Mouse (Mus musculus): ENCODE results near the gene Mast4. TPM values are rescaled to one million over a fixed set of nuclear protein-coding genes. Genes with fewer than 3 reads are reported as not detected.

The Mast4 gene
- total and polyA plus RNA-seq, 3 experiments: 8.5 to 33.1 (median 23.6) TPM

DNA sequence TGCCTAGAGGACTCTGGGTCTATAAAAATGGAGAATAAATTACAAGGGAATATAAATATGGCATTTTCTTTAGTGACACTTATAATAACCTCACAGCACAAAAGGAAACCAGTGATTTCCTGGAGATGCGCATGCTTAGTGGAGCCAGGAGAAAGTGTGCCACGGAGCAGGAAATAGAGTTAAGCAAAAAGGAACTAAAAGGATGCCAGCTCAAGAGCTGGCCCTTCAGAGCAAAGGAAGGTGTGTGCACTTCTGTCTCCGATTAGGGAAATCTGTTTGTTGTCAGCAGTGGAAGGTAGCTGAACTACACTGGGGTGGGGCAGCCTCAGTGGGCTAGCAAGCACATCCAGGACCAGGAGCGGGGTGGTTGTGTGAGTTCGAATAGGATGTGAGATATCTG is 634.1 kb downstream of the Mast4 start:
- Histone ChIP-seq H3K79me2 (replicated peaks; ENCODE audit: control insufficient read depth, insufficient read depth, low read length) (no peaks in the 10 kb centered on the region), H3K4me3 (no peak overlapping the region), H3K4me1 (ENCODE audit: control insufficient read depth, insufficient read depth, low read length) (no peaks in the 10 kb centered on the region; the same call in 1 of the 2 replicates), H3K36me3 (ENCODE audit: control insufficient read depth, insufficient read depth, low read length) (no peaks in the 10 kb centered on the region), H3K27me3 (ENCODE audit: control insufficient read depth, insufficient read depth, low read length) (no peaks in the 10 kb centered on the region), H3K9ac (ENCODE audit: low read depth, low read length) (no peak overlapping the region), H3K27ac (no peak overlapping the region)
- DNase-seq: no peak
- intact Hi-C loops (cut with DNase I): no loop called here
- WGBS: 65% methylated on average over 5 of the region's 5 CpGs
- no peak for TF ChIP-seq CTCF (IDR thresholded peaks at IDR 0.05)

DNA sequence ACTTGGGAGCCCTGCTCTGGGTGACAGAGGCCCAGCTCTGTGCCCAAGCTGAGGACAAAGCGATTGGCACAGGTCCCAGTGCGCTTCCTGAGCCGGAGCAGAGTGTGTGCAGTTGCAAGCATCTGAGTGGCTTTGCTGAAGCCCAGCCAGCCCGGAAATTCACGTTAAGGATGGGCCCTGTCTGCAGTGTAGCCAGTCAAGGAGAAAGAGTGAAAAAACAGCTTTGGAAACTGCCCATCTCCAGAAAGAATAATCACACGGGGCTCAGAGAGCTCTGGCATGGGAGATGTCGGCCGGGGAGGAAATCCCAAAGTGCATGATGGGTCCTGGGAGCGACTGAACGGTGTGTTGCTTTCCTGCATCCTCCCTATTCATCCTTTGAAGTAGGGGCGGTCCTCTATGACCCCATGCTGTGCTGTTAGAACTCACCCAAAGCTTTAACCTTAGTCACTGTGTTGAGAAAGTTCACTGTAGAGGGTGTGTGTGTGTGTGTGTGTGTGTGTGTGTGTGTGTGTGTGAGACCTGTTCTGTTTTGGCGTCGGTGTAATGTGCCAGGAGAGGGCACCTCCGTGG is 635.5 kb downstream of the Mast4 start:
- no peaks in the 10 kb centered on the region; the same call in 1 of the 2 replicates for H3K4me1 ChIP-seq (ENCODE audit: control insufficient read depth, insufficient read depth, low read length)
- no peaks in the 10 kb centered on the region for H3K36me3 ChIP-seq (ENCODE audit: control insufficient read depth, insufficient read depth, low read length)
- intact Hi-C loops (cut with DNase I): no loop called here
- H3K27ac ChIP-seq: no peak overlapping the region
- WGBS: 19% methylated on average over 14 of the region's 14 CpGs
- H3K27me3 ChIP-seq (ENCODE audit: control insufficient read depth, insufficient read depth, low read length): no peaks in the 10 kb centered on the region
- no peak for TF ChIP-seq CTCF (IDR thresholded peaks at IDR 0.05)
- no peak for TF ChIP-seq POLR2A (IDR thresholded peaks at IDR 0.05; ENCODE audit: insufficient read depth, low read depth, low read length)
- TF ChIP-seq EP300 (IDR thresholded peaks at IDR 0.05; ENCODE audit: insufficient read depth, low read depth, low read length): no peak
- H3K9ac ChIP-seq (ENCODE audit: low read depth, low read length): peak overlapping the region; percentile 10; the same call in 1 of the 2 replicates
- H3K79me2 ChIP-seq (replicated peaks; ENCODE audit: control insufficient read depth, insufficient read depth, low read length): no peaks in the 10 kb centered on the region
- peak overlapping the region; percentile 20; the same call in 1 of the 2 replicates for H3K4me3 ChIP-seq
- DNase-seq: peak; percentile 58 to 71

DNA sequence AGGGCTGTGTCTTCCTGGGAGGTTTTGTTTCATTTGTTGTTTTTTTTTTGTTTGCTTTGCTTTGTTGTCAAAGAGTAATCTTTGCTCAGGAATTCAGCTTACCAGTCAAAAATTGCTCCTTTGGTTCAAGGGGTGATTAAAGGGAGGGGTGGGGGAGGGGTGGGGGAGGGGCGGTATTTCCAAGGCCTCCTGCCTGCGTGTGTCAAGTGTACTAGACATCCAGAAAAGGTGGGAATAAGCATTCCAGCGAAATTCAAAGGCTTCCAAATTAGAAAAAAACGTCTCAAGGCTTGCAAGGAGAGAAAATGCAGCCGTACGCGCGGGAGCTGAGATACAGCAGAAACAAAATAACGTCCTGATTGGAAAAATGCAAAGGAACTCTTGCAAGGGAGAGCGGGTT is 636.0 kb downstream of the Mast4 start:
- 13% methylated on average over 10 of the region's 10 CpGs for WGBS
- Histone ChIP-seq H3K79me2 (replicated peaks; ENCODE audit: control insufficient read depth, insufficient read depth, low read length) (no peaks in the 10 kb centered on the region), H3K36me3 (ENCODE audit: control insufficient read depth, insufficient read depth, low read length) (no peaks in the 10 kb centered on the region), H3K27me3 (ENCODE audit: control insufficient read depth, insufficient read depth, low read length) (no peaks in the 10 kb centered on the region), H3K27ac (no peak overlapping the region), H3K4me1 (ENCODE audit: control insufficient read depth, insufficient read depth, low read length) (peaks cover 2% of the 10 kb centered on the region), H3K4me3 (no peak overlapping the region; the same call in 1 of the 2 replicates), H3K9ac (ENCODE audit: low read depth, low read length) (peak overlapping the region; percentile 10; the same call in 1 of the 2 replicates)
- intact Hi-C loops (cut with DNase I): no loop called here
- no peak for DNase-seq
- TF ChIP-seq CTCF (IDR thresholded peaks at IDR 0.05): no peak
- TF ChIP-seq POLR2A (IDR thresholded peaks at IDR 0.05; ENCODE audit: insufficient read depth, low read depth, low read length): no peak
- TF ChIP-seq EP300 (IDR thresholded peaks at IDR 0.05; ENCODE audit: insufficient read depth, low read depth, low read length): no peak

DNA sequence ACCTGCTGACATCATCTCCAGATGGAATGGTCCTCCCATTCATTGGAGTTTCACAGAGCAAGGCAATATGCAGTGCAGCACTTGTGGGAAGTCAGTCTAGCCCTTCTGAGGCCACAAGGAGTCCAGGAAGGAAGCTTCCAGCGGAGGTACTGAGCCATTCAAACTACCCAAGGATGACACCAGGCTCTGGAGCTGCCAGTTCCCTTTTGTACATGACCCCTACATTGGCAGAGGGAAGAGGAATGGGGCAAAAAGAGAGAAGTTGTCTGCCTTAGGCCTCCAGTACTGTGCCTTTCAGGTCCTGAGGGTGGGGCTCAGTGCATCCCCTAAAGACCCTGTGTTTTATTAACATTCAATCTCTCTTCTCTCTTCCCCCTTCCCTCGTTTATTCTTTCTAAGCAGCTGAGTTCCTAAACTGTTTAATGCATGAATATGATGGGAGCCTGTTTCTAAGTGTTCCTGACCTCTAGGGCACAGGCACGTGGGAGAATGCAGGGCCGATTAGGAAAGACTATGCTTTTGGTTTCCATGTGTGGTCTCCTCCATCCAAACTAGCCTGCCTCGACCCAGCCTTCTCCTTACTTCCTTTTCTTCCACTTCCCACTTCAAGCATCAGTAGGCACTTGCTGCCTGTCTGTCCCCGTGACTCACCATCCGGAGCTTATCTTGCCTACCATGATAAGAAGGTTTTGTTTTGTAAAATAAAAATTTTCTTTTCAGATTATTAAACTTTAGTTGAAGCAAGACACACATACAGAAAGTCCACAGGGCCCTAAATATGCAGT is 639.0 kb downstream of the Mast4 start:
- intact Hi-C loops (cut with DNase I): no loop called here
- peak in 1 of 2 experiments; percentile 21 for DNase-seq
- H3K79me2 ChIP-seq (replicated peaks; ENCODE audit: control insufficient read depth, insufficient read depth, low read length): no peaks in the 10 kb centered on the region
- peaks cover 2% of the 10 kb centered on the region; the same call in 1 of the 2 replicates for H3K36me3 ChIP-seq (ENCODE audit: control insufficient read depth, insufficient read depth, low read length)
- 66% methylated on average over 7 of the region's 7 CpGs for WGBS
- H3K9ac ChIP-seq (ENCODE audit: low read depth, low read length): no peak overlapping the region
- H3K27me3 ChIP-seq (ENCODE audit: control insufficient read depth, insufficient read depth, low read length): no peaks in the 10 kb centered on the region
- H3K27ac ChIP-seq: no peak overlapping the region
- H3K4me3 ChIP-seq: no peak overlapping the region
- no peak for TF ChIP-seq POLR2A (IDR thresholded peaks at IDR 0.05; ENCODE audit: insufficient read depth, low read depth, low read length)
- no peak for TF ChIP-seq CTCF (IDR thresholded peaks at IDR 0.05)
- TF ChIP-seq EP300 (IDR thresholded peaks at IDR 0.05; ENCODE audit: insufficient read depth, low read depth, low read length): no peak
- H3K4me1 ChIP-seq (ENCODE audit: control insufficient read depth, insufficient read depth, low read length): peaks cover 7% of the 10 kb centered on the region

DNA sequence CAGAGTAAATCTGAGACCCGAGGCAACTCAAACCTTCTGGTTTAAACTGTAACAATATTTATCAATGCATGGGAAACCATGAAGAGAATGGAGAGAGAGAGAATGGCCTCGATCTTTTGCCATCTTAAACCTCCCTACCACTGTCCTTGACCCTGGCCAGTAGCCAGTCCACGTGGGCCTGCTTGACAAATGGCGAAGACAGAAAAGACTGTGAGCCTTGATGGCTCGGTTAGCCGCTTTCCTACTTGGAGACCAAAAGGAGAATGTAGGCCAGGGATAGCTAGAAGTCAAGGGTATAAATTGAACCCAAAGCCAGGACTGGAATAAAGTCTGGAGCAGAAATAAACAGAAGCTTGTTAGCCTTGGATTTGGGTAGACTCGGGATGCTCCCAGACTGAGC is 640.1 kb downstream of the Mast4 start:
- 89% methylated on average over 7 of the region's 7 CpGs for WGBS
- peaks cover 7% of the 10 kb centered on the region for H3K4me1 ChIP-seq (ENCODE audit: control insufficient read depth, insufficient read depth, low read length)
- no peak for TF ChIP-seq POLR2A (IDR thresholded peaks at IDR 0.05; ENCODE audit: insufficient read depth, low read depth, low read length)
- no peak for TF ChIP-seq CTCF (IDR thresholded peaks at IDR 0.05)
- no peak for TF ChIP-seq EP300 (IDR thresholded peaks at IDR 0.05; ENCODE audit: insufficient read depth, low read depth, low read length)
- H3K79me2 ChIP-seq (replicated peaks; ENCODE audit: control insufficient read depth, insufficient read depth, low read length): no peaks in the 10 kb centered on the region
- H3K9ac ChIP-seq (ENCODE audit: low read depth, low read length): no peak overlapping the region
- H3K4me3 ChIP-seq: no peak overlapping the region
- H3K36me3 ChIP-seq (ENCODE audit: control insufficient read depth, insufficient read depth, low read length): peaks cover 2% of the 10 kb centered on the region; the same call in 1 of the 2 replicates
- no peak overlapping the region for H3K27ac ChIP-seq
- DNase-seq: no peak
- no peaks in the 10 kb centered on the region for H3K27me3 ChIP-seq (ENCODE audit: control insufficient read depth, insufficient read depth, low read length)
- intact Hi-C loops (cut with DNase I): no loop called here

DNA sequence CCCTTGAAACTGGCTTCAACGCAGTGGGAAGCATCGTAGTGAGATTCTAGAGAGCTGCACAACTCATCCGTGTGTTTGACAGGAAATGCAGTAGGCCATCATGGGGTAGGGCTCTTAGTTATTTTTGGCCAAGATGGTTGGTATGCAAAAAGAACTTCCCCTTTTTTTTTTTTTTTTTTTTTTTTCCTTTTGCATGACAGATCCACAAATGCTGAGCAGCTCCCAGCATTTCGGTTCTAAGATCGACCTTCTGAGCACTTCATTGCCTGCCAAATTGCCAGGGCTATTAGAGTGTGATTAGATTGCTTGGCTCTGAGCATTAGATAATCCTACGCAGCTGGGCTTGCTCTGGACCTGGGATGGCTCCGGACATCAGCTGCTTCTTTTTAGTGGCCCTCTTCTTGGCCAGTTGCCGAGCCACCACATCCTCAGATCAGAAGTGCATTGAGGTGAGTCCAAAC is 640.9 kb downstream of the Mast4 start, which contains the start of gene Cd180:
TSS of gene Cd180 (plus strand) at position 218 of the 461 bp plus-strand sequence.
- no peak within 1 kb of the TSS for H3K4me3 ChIP-seq

More for the DNA sequence above, 640.9 kb downstream of the Mast4 start, which contains the start of gene Cd180:
- no peak within 1 kb of the TSS for H3K9ac ChIP-seq (ENCODE audit: low read depth, low read length)
- TF ChIP-seq CTCF (IDR thresholded peaks at IDR 0.05): no peak
- no peak for TF ChIP-seq EP300 (IDR thresholded peaks at IDR 0.05; ENCODE audit: insufficient read depth, low read depth, low read length)
- no peak for TF ChIP-seq POLR2A (IDR thresholded peaks at IDR 0.05; ENCODE audit: insufficient read depth, low read depth, low read length)
- peaks cover 2% of the 10 kb centered on the region; the same call in 1 of the 2 replicates for H3K36me3 ChIP-seq (ENCODE audit: control insufficient read depth, insufficient read depth, low read length)
- no peak within 1 kb of the TSS; the same call in 1 of the 2 replicates for H3K27ac ChIP-seq
- DNase-seq: peak; percentile 26 to 44
- no peaks in the 10 kb centered on the region for H3K79me2 ChIP-seq (replicated peaks; ENCODE audit: control insufficient read depth, insufficient read depth, low read length)
- WGBS: 20% methylated on average over 8 of the region's 8 CpGs
- H3K4me1 ChIP-seq (ENCODE audit: control insufficient read depth, insufficient read depth, low read length): peaks cover 7% of the 10 kb centered on the region
- intact Hi-C loops (cut with DNase I): no loop called here
- H3K27me3 ChIP-seq (ENCODE audit: control insufficient read depth, insufficient read depth, low read length): no peaks in the 10 kb centered on the region

Data from heart, adult 2 months (tissue).